Mouse (Mus musculus): ENCODE data around the gene Bfsp1.

Gene Bfsp1

GRCm38 (mm10) chr2:143801097-143801496 is 61.9 kb downstream of the Bfsp1 start:
- in situ Hi-C loops (cut with MboI): no loop called here

- in situ Hi-C loops (cut with MboI): no loop called here
These were observed 66.5 kb downstream of the Bfsp1 start for GRCm38 (mm10) chr2:143796335-143797013.

- in situ Hi-C loops (cut with MboI): no loop called here
These were observed 67.1 kb downstream of the Bfsp1 start for GRCm38 (mm10) chr2:143795858-143796257.

GRCm38 (mm10) chr2:143789911-143790310 is 73.1 kb downstream of the Bfsp1 start:
- in situ Hi-C loops (cut with MboI): no loop called here

- in situ Hi-C loops (cut with MboI): no loop called here
These were observed 82.7 kb downstream of the Bfsp1 start for GRCm38 (mm10) chr2:143780310-143780709.

Data from mature B cell (primary cell).